Mouse (Mus musculus) myocyte (in vitro differentiated cells): ENCODE measurements around the gene Pde4d. TPM values are rescaled to one million over a fixed set of nuclear protein-coding genes. Genes with fewer than 3 reads are reported as not detected.

ENCODE experiments used
- H3K27me3 ChIP-seq: one replicate; pipeline ENCODE4 v1.6.1; 2011; ENCODE audit not compliant: control insufficient read depth, insufficient read depth, insufficient read length
- H3K36me3 ChIP-seq: one replicate; pipeline ENCODE4 v1.6.1; 2011; ENCODE audit not compliant: control insufficient read depth, insufficient read depth
- H3K4me2 ChIP-seq: one replicate; pipeline ENCODE4 v1.6.1; 2011; ENCODE audit warnings: low read depth, control low read depth
- H3K4me3 ChIP-seq: one replicate; pipeline ENCODE4 v1.5.1; 2011; ENCODE audit warnings: mild to moderate bottlenecking, control low read depth, moderate library complexity
- H3K79me2 ChIP-seq: one replicate; pipeline ENCODE4 v1.6.1; 2011; ENCODE audit not compliant: control insufficient read depth, insufficient read depth
- H3ac ChIP-seq: one replicate; pipeline ENCODE4 v1.6.1; 2011; ENCODE audit not compliant: control insufficient read depth, insufficient read length
- CEBPB ChIP-seq: IDR thresholded peaks from 2 replicates; pipeline ENCODE4 v1.6.1; 2011; ENCODE audit warnings: mild to moderate bottlenecking, moderate library complexity; ENCODE audit not compliant: poor library complexity, insufficient read depth, severe bottlenecking
- E2F4 ChIP-seq: IDR thresholded peaks from one replicate; pipeline ENCODE4 v1.6.1; 2011; ENCODE audit warnings: mild to moderate bottlenecking, control low read depth, moderate library complexity; ENCODE audit not compliant: insufficient read depth
- MAX ChIP-seq: IDR thresholded peaks from one replicate; pipeline ENCODE4 v1.6.1; 2011; ENCODE audit warnings: low read depth, mild to moderate bottlenecking, control low read depth
- MYOD1 ChIP-seq, 3 experiments: IDR thresholded peaks; one replicate each; pipeline ENCODE4 v1.6.1; 2011; ENCODE audit warnings: control low read depth in 2 of 3, low read depth in 2 of 3, mild to moderate bottlenecking in 2 of 3, moderate library complexity in 1 of 3; ENCODE audit not compliant: insufficient read length in 2 of 3, control insufficient read depth in 1 of 3
- MYOG ChIP-seq, 3 experiments: IDR thresholded peaks; one replicate each; pipeline ENCODE4 v1.6.1; 2011; ENCODE audit warnings: control low read depth in 2 of 3, low read depth in 2 of 3, mild to moderate bottlenecking in 2 of 3; ENCODE audit not compliant: insufficient read length in 2 of 3, control insufficient read depth in 1 of 3, insufficient read depth in 1 of 3
- POLR2A ChIP-seq: IDR thresholded peaks from one replicate; pipeline ENCODE4 v1.6.1; 2011; ENCODE audit warnings: low read depth, mild to moderate bottlenecking, control low read depth, moderate library complexity; ENCODE audit not compliant: insufficient read length
- POLR2AphosphoS2 ChIP-seq: IDR thresholded peaks from one replicate; pipeline ENCODE4 v1.6.1; 2011; ENCODE audit warnings: low read depth, control low read depth; ENCODE audit not compliant: insufficient read length
- REST ChIP-seq: IDR thresholded peaks from one replicate; pipeline ENCODE4 v1.6.1; 2011; ENCODE audit warnings: mild to moderate bottlenecking, control low read depth, moderate library complexity; ENCODE audit not compliant: insufficient read depth, insufficient read length
- SRF ChIP-seq: IDR thresholded peaks from one replicate; pipeline ENCODE4 v1.6.1; 2011; ENCODE audit warnings: low read depth; ENCODE audit not compliant: control insufficient read depth, insufficient read length
- TCF12 ChIP-seq: IDR thresholded peaks from one replicate; pipeline ENCODE4 v1.6.1; 2011; ENCODE audit warnings: mild to moderate bottlenecking, control low read depth; ENCODE audit not compliant: poor library complexity, insufficient read depth, severe bottlenecking
- TCF3 ChIP-seq: IDR thresholded peaks from one replicate; pipeline ENCODE4 v1.6.1; 2011; ENCODE audit warnings: low read depth, control low read depth; ENCODE audit not compliant: insufficient read length
- USF1 ChIP-seq: IDR thresholded peaks from one replicate; pipeline ENCODE4 v1.6.1; 2011; ENCODE audit warnings: low read depth, mild to moderate bottlenecking, control low read depth, moderate library complexity
- polyA plus RNA-seq: library from polyadenylated mRNA; unstranded; fragments of >200 nt; fragmentation: generic; extraction: Trizol; gene quantifications from one replicate; pipeline ENCODE4 v1.2.1, GENCODE M21; 2012; ENCODE audit warnings: missing spikeins

The Pde4d gene
- polyA plus RNA-seq, 1 experiment: 8.2 TPM

GRCm38 (mm10) chr13:108536951-108537350 is 87.2 kb downstream of the Pde4d start:
- Histone ChIP-seq H3ac (no peak overlapping the region), H3K4me2 (no peak overlapping the region), H3K4me3 (no peak overlapping the region), H3K79me2 (no peaks in the 10 kb centered on the region), H3K27me3 (no peaks in the 10 kb centered on the region), H3K36me3 (no peaks in the 10 kb centered on the region)
- TF ChIP-seq TCF3 (no peak), E2F4 (no peak), POLR2A (no peak), SRF (no peak), MAX (no peak), USF1 (no peak), CEBPB (no peak), POLR2AphosphoS2 (no peak), MYOG (IDR thresholded peaks at IDR 0.05; ENCODE audit: control insufficient read depth in 1 of 3, insufficient read depth in 1 of 3, insufficient read length in 2 of 3, low read depth in 2 of 3) (no peak), TCF12 (no peak), MYOD1 (IDR thresholded peaks at IDR 0.05; ENCODE audit: control insufficient read depth in 1 of 3, insufficient read length in 2 of 3, low read depth in 2 of 3) (no peak), REST (no peak)

- Histone ChIP-seq H3K27me3 (no peaks in the 10 kb centered on the region), H3K36me3 (no peaks in the 10 kb centered on the region), H3ac (no peak overlapping the region), H3K4me2 (no peak overlapping the region), H3K79me2 (no peaks in the 10 kb centered on the region), H3K4me3 (no peak overlapping the region)
- TF ChIP-seq SRF (no peak), REST (no peak), MAX (no peak), USF1 (no peak)
Observed at GRCm38 (mm10) chr13:108538760-108539369, 89.1 kb downstream of the Pde4d start.

GRCm38 (mm10) chr13:108541488-108541887 is 91.7 kb downstream of the Pde4d start:
- Histone ChIP-seq H3K27me3 (no peaks in the 10 kb centered on the region), H3K36me3 (no peaks in the 10 kb centered on the region), H3K4me3 (no peak overlapping the region), H3K4me2 (no peak overlapping the region), H3ac (no peak overlapping the region), H3K79me2 (no peaks in the 10 kb centered on the region)
- no peak for TF ChIP-seq SRF
- TF ChIP-seq TCF12: no peak
- no peak for TF ChIP-seq REST
- no peak for TF ChIP-seq MYOD1 (IDR thresholded peaks at IDR 0.05; ENCODE audit: control insufficient read depth in 1 of 3, insufficient read length in 2 of 3, low read depth in 2 of 3)
- TF ChIP-seq CEBPB: no peak
- no peak for TF ChIP-seq TCF3
- no peak for TF ChIP-seq USF1
- no peak for TF ChIP-seq E2F4
- no peak for TF ChIP-seq POLR2A
- TF ChIP-seq MAX: no peak
- no peak for TF ChIP-seq MYOG (IDR thresholded peaks at IDR 0.05; ENCODE audit: control insufficient read depth in 1 of 3, insufficient read depth in 1 of 3, insufficient read length in 2 of 3, low read depth in 2 of 3)
- no peak for TF ChIP-seq POLR2AphosphoS2

- Histone ChIP-seq H3ac (no peak overlapping the region), H3K4me2 (no peak overlapping the region), H3K79me2 (no peaks in the 10 kb centered on the region), H3K36me3 (no peaks in the 10 kb centered on the region), H3K27me3 (no peaks in the 10 kb centered on the region), H3K4me3 (no peak overlapping the region)
- TF ChIP-seq E2F4 (no peak), REST (no peak), TCF12 (no peak), MYOG (IDR thresholded peaks at IDR 0.05; ENCODE audit: control insufficient read depth in 1 of 3, insufficient read depth in 1 of 3, insufficient read length in 2 of 3, low read depth in 2 of 3) (no peak), MYOD1 (IDR thresholded peaks at IDR 0.05; ENCODE audit: control insufficient read depth in 1 of 3, insufficient read length in 2 of 3, low read depth in 2 of 3) (no peak), POLR2AphosphoS2 (no peak), TCF3 (no peak), MAX (no peak), USF1 (no peak)
Observed at GRCm38 (mm10) chr13:108542342-108542761, 92.6 kb downstream of the Pde4d start.

GRCm38 (mm10) chr13:108552288-108552687 is 102.5 kb downstream of the Pde4d start:
- no peak overlapping the region for H3K4me3 ChIP-seq
- TF ChIP-seq MYOD1 (IDR thresholded peaks at IDR 0.05; ENCODE audit: control insufficient read depth in 1 of 3, insufficient read length in 2 of 3, low read depth in 2 of 3): no peak
- no peak for TF ChIP-seq TCF3
- TF ChIP-seq REST: no peak
- TF ChIP-seq E2F4: no peak
- TF ChIP-seq TCF12: no peak
- no peak for TF ChIP-seq CEBPB
- TF ChIP-seq POLR2AphosphoS2: no peak
- TF ChIP-seq SRF: no peak
- no peak for TF ChIP-seq USF1
- no peaks in the 10 kb centered on the region for H3K27me3 ChIP-seq

More at GRCm38 (mm10) chr13:108552288-108552687, 102.5 kb downstream of the Pde4d start:
- no peak overlapping the region for H3K4me2 ChIP-seq
- H3ac ChIP-seq: no peak overlapping the region
- H3K79me2 ChIP-seq: no peaks in the 10 kb centered on the region
- H3K36me3 ChIP-seq: no peaks in the 10 kb centered on the region
